Mouse (Mus musculus) central nervous system, embryonic 14 days (tissue): Measurements from ENCODE around the gene Acss1. TPM values are rescaled to one million over a fixed set of nuclear protein-coding genes. Genes with fewer than 3 reads are reported as not detected.

Experiments
- polyA plus RNA-seq: library from polyadenylated mRNA; depleted of rRNA; stranded (reverse); fragments of >200 nt; gene quantifications from 2 replicates; pipeline ENCODE4 v1.2.3, GENCODE M21; 2012; rRNA removed

Gene Acss1
- polyA plus RNA-seq = 18.6 and 25.1 TPM in 2 replicates

GRCm38 (mm10) chr2:150667820-150668766, at the start of gene Acss1:
Gene Acss1, minus strand, starts transcription at chr2:150668500.

GRCm38 (mm10) chr2:150689223-150689800, 21.0 kb upstream of the Acss1 start, which contains the start of gene Vsx1:
Gene Vsx1, minus strand, starts transcription at chr2:150689360.

DNA sequence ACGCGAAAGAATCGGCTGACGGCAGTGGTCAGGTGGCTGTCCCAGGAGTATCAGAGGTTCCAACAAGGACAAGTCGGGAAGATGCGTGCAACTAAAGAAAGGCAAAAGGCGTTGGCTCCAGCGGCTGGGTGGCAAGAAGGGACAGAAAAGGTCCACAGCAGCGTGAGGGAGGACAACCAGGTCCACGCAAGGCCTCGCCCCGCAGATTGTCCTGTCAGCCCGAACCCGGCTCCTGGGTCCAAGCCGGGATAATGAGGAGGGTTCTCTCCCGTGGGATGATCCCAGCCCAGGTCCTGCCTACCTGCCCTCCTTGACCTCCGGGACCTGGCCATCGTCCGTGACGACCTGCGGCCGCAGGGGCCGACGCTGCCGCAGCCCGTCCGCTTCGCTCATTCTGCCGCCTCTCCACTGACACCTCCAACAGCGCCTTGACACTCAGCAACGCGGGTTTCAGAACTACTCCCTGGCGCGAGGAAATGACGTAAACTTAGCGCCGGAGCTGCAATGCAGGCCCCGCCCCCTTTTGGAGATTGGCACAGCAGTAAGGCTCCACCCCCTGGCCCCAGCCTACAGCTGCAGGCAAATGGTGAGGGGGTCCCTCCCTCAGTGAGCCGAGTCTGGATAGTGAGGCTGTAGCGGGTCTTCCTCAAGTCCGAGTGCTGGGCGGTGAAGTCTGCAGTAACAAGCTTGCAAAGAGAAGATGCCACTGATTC, 60.1 kb downstream of the Acss1 start, which contains the start of gene Apmap:
Gene Apmap (minus strand): TSS at position 481 of the 713 bp plus-strand sequence.

GRCm38 (mm10) chr2:150569847-150570590, 98.3 kb downstream of the Acss1 start, which contains the start of gene Cst7:
Gene Cst7, plus strand, starts transcription at chr2:150570415.

Other genes with a start within 250 kb of the Acss1 start
- gene Zfp442, start 217.0 kb downstream of the Acss1 start, polyA plus RNA-seq = 1.4 and 1.5 TPM in 2 replicates
- 0.01 and 0.03 TPM in 2 replicates for gene Zfp345, start 183.4 kb downstream of the Acss1 start, polyA plus RNA-seq
- 0.12 and 0.21 TPM in 2 replicates for gene Cst7, start 98.1 kb downstream of the Acss1 start, polyA plus RNA-seq
- 53.4 and 56.0 TPM in 2 replicates for gene Apmap, start 59.9 kb downstream of the Acss1 start, polyA plus RNA-seq
- gene Vsx1, start 20.9 kb upstream of the Acss1 start, polyA plus RNA-seq = 0.05 and 0.10 TPM in 2 replicates
- 44.4 and 48.1 TPM in 2 replicates for gene Entpd6, start 80.5 kb upstream of the Acss1 start, polyA plus RNA-seq
- 63.7 and 69.0 TPM in 2 replicates for gene Pygb, start 118.2 kb upstream of the Acss1 start, polyA plus RNA-seq
- 60.9 and 62.6 TPM in 2 replicates for gene Abhd12, start 236.2 kb upstream of the Acss1 start, polyA plus RNA-seq
- 24.8 and 32.3 TPM in 2 replicates for gene Gins1, start 236.9 kb upstream of the Acss1 start, polyA plus RNA-seq